Mouse (Mus musculus): ENCODE measurements around the gene Shh. TPM values are rescaled to one million over a fixed set of nuclear protein-coding genes. Genes with fewer than 3 reads are reported as not detected.

The Shh gene
- polyA plus RNA-seq, 1 experiment from 2014 or later = 1.2 TPM

GRCm38 (mm10) chr5:28455721-28456120 lies 11.3 kb downstream of the Shh start:
- no peaks in the 10 kb centered on the region for H3K9me3 ChIP-seq (ENCODE audit: control insufficient read depth, low read length)
- H3K4me1 ChIP-seq (ENCODE audit: control insufficient read depth, insufficient read depth, low read length) = peaks cover 14% of the 10 kb centered on the region; the same call in 1 of the 2 replicates
- WGBS = 88% methylated on average over 5 of the region's 5 CpGs
- ATAC-seq (ENCODE audit: insufficient number of reproducible peaks, low FRiP score, low TSS enrichment, low read depth) = no peak
- no peak for DNase-seq (ENCODE audit: low spot score)
- H3K4me2 ChIP-seq (ENCODE audit: low read depth, severe bottlenecking) = no peak overlapping the region
- no peak overlapping the region for H3K4me3 ChIP-seq (ENCODE audit: low read depth, low read length)
- H3K9ac ChIP-seq (ENCODE audit: low read length) = no peak overlapping the region
- no peak overlapping the region for H3K27ac ChIP-seq (replicated peaks; ENCODE audit: low read depth, low read length)
- peaks cover 42% of the 10 kb centered on the region for H3K27me3 ChIP-seq (ENCODE audit: control insufficient read depth, insufficient read depth, low read length)
- H3K36me3 ChIP-seq (ENCODE audit: control insufficient read depth, insufficient read depth, low read length) = no peaks in the 10 kb centered on the region

GRCm38 (mm10) chr5:28454546-28454945 lies 12.5 kb downstream of the Shh start:
- Histone ChIP-seq H3K9me3 (ENCODE audit: control insufficient read depth, low read length) (no peaks in the 10 kb centered on the region), H3K9ac (ENCODE audit: low read length) (no peak overlapping the region), H3K4me1 (ENCODE audit: control insufficient read depth, insufficient read depth, low read length) (peaks cover 7% of the 10 kb centered on the region; the same call in 1 of the 2 replicates), H3K36me3 (ENCODE audit: control insufficient read depth, insufficient read depth, low read length) (no peaks in the 10 kb centered on the region), H3K4me2 (ENCODE audit: low read depth, severe bottlenecking) (no peak overlapping the region), H3K27me3 (ENCODE audit: control insufficient read depth, insufficient read depth, low read length) (peaks cover 30% of the 10 kb centered on the region), H3K4me3 (ENCODE audit: low read depth, low read length) (no peak overlapping the region), H3K27ac (replicated peaks; ENCODE audit: low read depth, low read length) (no peak overlapping the region)
- ATAC-seq (ENCODE audit: insufficient number of reproducible peaks, low FRiP score, low TSS enrichment, low read depth) = no peak
- DNase-seq (ENCODE audit: low spot score) = no peak
- WGBS = 89% methylated on average over 6 of the region's 6 CpGs

GRCm38 (mm10) chr5:28453523-28453922 lies 13.5 kb downstream of the Shh start:
- Histone ChIP-seq H3K4me1 (ENCODE audit: control insufficient read depth, insufficient read depth, low read length) (peaks cover 6% of the 10 kb centered on the region; the same call in 1 of the 2 replicates), H3K9ac (ENCODE audit: low read length) (no peak overlapping the region), H3K9me3 (ENCODE audit: control insufficient read depth, low read length) (no peaks in the 10 kb centered on the region), H3K36me3 (ENCODE audit: control insufficient read depth, insufficient read depth, low read length) (no peaks in the 10 kb centered on the region), H3K27me3 (ENCODE audit: control insufficient read depth, insufficient read depth, low read length) (peaks cover 20% of the 10 kb centered on the region), H3K27ac (replicated peaks; ENCODE audit: low read depth, low read length) (no peak overlapping the region), H3K4me3 (ENCODE audit: low read depth, low read length) (no peak overlapping the region), H3K4me2 (ENCODE audit: low read depth, severe bottlenecking) (no peak overlapping the region)
- ATAC-seq (ENCODE audit: insufficient number of reproducible peaks, low FRiP score, low TSS enrichment, low read depth) = no peak
- DNase-seq (ENCODE audit: low spot score) = no peak
- WGBS = 27% methylated on average over 3 of the region's 3 CpGs

GRCm38 (mm10) chr5:28453086-28453485 lies 14.0 kb downstream of the Shh start:
- ATAC-seq (ENCODE audit: insufficient number of reproducible peaks, low FRiP score, low TSS enrichment, low read depth) = no peak
- H3K4me2 ChIP-seq (ENCODE audit: low read depth, severe bottlenecking) = no peak overlapping the region
- H3K27me3 ChIP-seq (ENCODE audit: control insufficient read depth, insufficient read depth, low read length) = peaks cover 15% of the 10 kb centered on the region
- WGBS = 88% methylated on average over 5 of the region's 5 CpGs
- H3K9ac ChIP-seq (ENCODE audit: low read length) = no peak overlapping the region
- DNase-seq (ENCODE audit: low spot score) = peak; percentile 17
- H3K9me3 ChIP-seq (ENCODE audit: control insufficient read depth, low read length) = no peaks in the 10 kb centered on the region
- H3K4me1 ChIP-seq (ENCODE audit: control insufficient read depth, insufficient read depth, low read length) = peaks cover 4% of the 10 kb centered on the region; the same call in 1 of the 2 replicates
- no peak overlapping the region for H3K4me3 ChIP-seq (ENCODE audit: low read depth, low read length)
- no peak overlapping the region for H3K27ac ChIP-seq (replicated peaks; ENCODE audit: low read depth, low read length)
- no peaks in the 10 kb centered on the region for H3K36me3 ChIP-seq (ENCODE audit: control insufficient read depth, insufficient read depth, low read length)

- H3K27me3 ChIP-seq (ENCODE audit: control insufficient read depth, insufficient read depth, low read length) = peaks cover 5% of the 10 kb centered on the region
- H3K4me2 ChIP-seq (ENCODE audit: low read depth, severe bottlenecking) = no peak overlapping the region
- WGBS = 30% methylated on average over 6 of the region's 6 CpGs
- DNase-seq (ENCODE audit: low spot score) (peak; percentile 93), ATAC-seq (ENCODE audit: insufficient number of reproducible peaks, low FRiP score, low TSS enrichment, low read depth) (peak; percentile 57; the same call in 1 of the 2 replicates)
- H3K27ac ChIP-seq (replicated peaks; ENCODE audit: low read depth, low read length) = no peak overlapping the region
- no peak overlapping the region for H3K4me3 ChIP-seq (ENCODE audit: low read depth, low read length)
- no peaks in the 10 kb centered on the region for H3K36me3 ChIP-seq (ENCODE audit: control insufficient read depth, insufficient read depth, low read length)
- H3K9me3 ChIP-seq (ENCODE audit: control insufficient read depth, low read length) = no peaks in the 10 kb centered on the region
- H3K4me1 ChIP-seq (ENCODE audit: control insufficient read depth, insufficient read depth, low read length) = no peaks in the 10 kb centered on the region
- no peak overlapping the region for H3K9ac ChIP-seq (ENCODE audit: low read length)
Measured at GRCm38 (mm10) chr5:28451053-28451638, 15.9 kb downstream of the Shh start.

GRCm38 (mm10) chr5:28450126-28450890 lies 16.7 kb downstream of the Shh start:
- Histone ChIP-seq H3K4me2 (ENCODE audit: low read depth, severe bottlenecking) (no peak overlapping the region), H3K4me3 (ENCODE audit: low read depth, low read length) (no peak overlapping the region), H3K27ac (replicated peaks; ENCODE audit: low read depth, low read length) (no peak overlapping the region), H3K27me3 (ENCODE audit: control insufficient read depth, insufficient read depth, low read length) (0 out of 2 replicates have a peak, but pooled peaks cover 2% of the 10 kb centered on the region), H3K36me3 (ENCODE audit: control insufficient read depth, insufficient read depth, low read length) (no peaks in the 10 kb centered on the region), H3K9ac (ENCODE audit: low read length) (no peak overlapping the region), H3K4me1 (ENCODE audit: control insufficient read depth, insufficient read depth, low read length) (no peaks in the 10 kb centered on the region), H3K9me3 (ENCODE audit: control insufficient read depth, low read length) (no peaks in the 10 kb centered on the region)
- peak; percentile 15 for DNase-seq (ENCODE audit: low spot score)
- WGBS = 77% methylated on average over 3 of the region's 3 CpGs
- ATAC-seq (ENCODE audit: insufficient number of reproducible peaks, low FRiP score, low TSS enrichment, low read depth) = no peak

- WGBS = 92% methylated on average over 9 of the region's 9 CpGs
- no peaks in the 10 kb centered on the region for H3K36me3 ChIP-seq (ENCODE audit: control insufficient read depth, insufficient read depth, low read length)
- H3K9ac ChIP-seq (ENCODE audit: low read length) = no peak overlapping the region
- ATAC-seq (ENCODE audit: insufficient number of reproducible peaks, low FRiP score, low TSS enrichment, low read depth) (no peak), DNase-seq (ENCODE audit: low spot score) (no peak)
- no peaks in the 10 kb centered on the region for H3K27me3 ChIP-seq (ENCODE audit: control insufficient read depth, insufficient read depth, low read length)
- H3K4me2 ChIP-seq (ENCODE audit: low read depth, severe bottlenecking) = no peak overlapping the region
- no peaks in the 10 kb centered on the region for H3K9me3 ChIP-seq (ENCODE audit: control insufficient read depth, low read length)
- H3K4me3 ChIP-seq (ENCODE audit: low read depth, low read length) = no peak overlapping the region
- H3K27ac ChIP-seq (replicated peaks; ENCODE audit: low read depth, low read length) = no peak overlapping the region
- H3K4me1 ChIP-seq (ENCODE audit: control insufficient read depth, insufficient read depth, low read length) = no peaks in the 10 kb centered on the region
Measured at GRCm38 (mm10) chr5:28425926-28426325, 41.1 kb downstream of the Shh start.

GRCm38 (mm10) chr5:28423781-28424180 lies 43.3 kb downstream of the Shh start:
- Histone ChIP-seq H3K9ac (ENCODE audit: low read length) (no peak overlapping the region), H3K4me2 (ENCODE audit: low read depth, severe bottlenecking) (no peak overlapping the region), H3K4me3 (ENCODE audit: low read depth, low read length) (no peak overlapping the region), H3K4me1 (ENCODE audit: control insufficient read depth, insufficient read depth, low read length) (no peaks in the 10 kb centered on the region), H3K36me3 (ENCODE audit: control insufficient read depth, insufficient read depth, low read length) (no peaks in the 10 kb centered on the region; the same call in 1 of the 2 replicates), H3K9me3 (ENCODE audit: control insufficient read depth, low read length) (no peaks in the 10 kb centered on the region), H3K27me3 (ENCODE audit: control insufficient read depth, insufficient read depth, low read length) (no peaks in the 10 kb centered on the region), H3K27ac (replicated peaks; ENCODE audit: low read depth, low read length) (no peak overlapping the region)
- 50% methylated on average over 4 of the region's 4 CpGs for WGBS
- ATAC-seq (ENCODE audit: insufficient number of reproducible peaks, low FRiP score, low TSS enrichment, low read depth) (no peak), DNase-seq (ENCODE audit: low spot score) (no peak)

Measured in limb, embryonic 11.5 days (tissue).